Mouse (Mus musculus): ENCODE measurements around the gene Marcksl1.
A peak's percentile ranks its signal among the peaks of the same experiment; 100 is the strongest.
"Not testable (repeated sequence)": the region's sequence is repeated elsewhere in the genome, so short reads cannot be mapped to it uniquely, and the experiment has no call there.

The Marcksl1 gene

GRCm38 (mm10) chr4:129509650-129510049, 3.7 kb upstream of the Marcksl1 start:
- DNase-seq (ENCODE audit: low spot score) = no peak

GRCm38 (mm10) chr4:129510723-129511412, 2.5 kb upstream of the Marcksl1 start:
- DNase-seq (ENCODE audit: low spot score) = no peak

GRCm38 (mm10) chr4:129511413-129512096, 1.8 kb upstream of the Marcksl1 start:
- no peak for DNase-seq (ENCODE audit: low spot score)

GRCm38 (mm10) chr4:129513891-129514290, 510 bp downstream of the Marcksl1 start:
- DNase-seq (ENCODE audit: low spot score) = no peak

- DNase-seq (ENCODE audit: low spot score) = peak; percentile 59
Observed at GRCm38 (mm10) chr4:129514300-129514898, 1.0 kb downstream of the Marcksl1 start.

- no peak for DNase-seq (ENCODE audit: low spot score)
Observed at GRCm38 (mm10) chr4:129516925-129517324, 3.5 kb downstream of the Marcksl1 start.

GRCm38 (mm10) chr4:129518519-129518918, 5.1 kb downstream of the Marcksl1 start:
- DNase-seq (ENCODE audit: low spot score) = no peak

GRCm38 (mm10) chr4:129525338-129525737, 12.0 kb downstream of the Marcksl1 start:
- DNase-seq (ENCODE audit: low spot score) = no peak

- peak; percentile 67 for DNase-seq (ENCODE audit: low spot score)
Observed at GRCm38 (mm10) chr4:129525889-129526288, 12.5 kb downstream of the Marcksl1 start.

GRCm38 (mm10) chr4:129528901-129529300, 15.5 kb downstream of the Marcksl1 start:
- peak; percentile 28 for DNase-seq (ENCODE audit: low spot score)

GRCm38 (mm10) chr4:129540012-129540411, 26.6 kb downstream of the Marcksl1 start:
- no peak for DNase-seq (ENCODE audit: low spot score)

GRCm38 (mm10) chr4:129541868-129542591, 28.6 kb downstream of the Marcksl1 start:
- peak; percentile 46 for DNase-seq (ENCODE audit: low spot score)

- DNase-seq (ENCODE audit: low spot score) = peak; percentile 99
Observed at GRCm38 (mm10) chr4:129542592-129543141, 29.3 kb downstream of the Marcksl1 start, which contains the start of gene Hdac1. Gene Hdac1 (minus strand): TSS chr4:129542713.

- no peak for DNase-seq (ENCODE audit: low spot score)
Observed at GRCm38 (mm10) chr4:129544106-129544505, 30.7 kb downstream of the Marcksl1 start.

- not testable (repeated sequence) for DNase-seq (ENCODE audit: low spot score)
Observed at GRCm38 (mm10) chr4:129547631-129548030, 34.2 kb downstream of the Marcksl1 start.

GRCm38 (mm10) chr4:129549306-129549705, 35.9 kb downstream of the Marcksl1 start:
- DNase-seq (ENCODE audit: low spot score) = no peak

- peak; percentile 41 for DNase-seq (ENCODE audit: low spot score)
Observed at GRCm38 (mm10) chr4:129550295-129550694, 36.9 kb downstream of the Marcksl1 start.

- not testable (repeated sequence) for DNase-seq (ENCODE audit: low spot score)
Observed at GRCm38 (mm10) chr4:129554512-129554911, 41.1 kb downstream of the Marcksl1 start.

- peak; percentile 18 for DNase-seq (ENCODE audit: low spot score)
Observed at GRCm38 (mm10) chr4:129555421-129555861, 42.1 kb downstream of the Marcksl1 start.

GRCm38 (mm10) chr4:129555862-129556531, 42.6 kb downstream of the Marcksl1 start:
- DNase-seq (ENCODE audit: low spot score) = no peak

- peak; percentile 91 for DNase-seq (ENCODE audit: low spot score)
Observed at GRCm38 (mm10) chr4:129556532-129557223, 43.3 kb downstream of the Marcksl1 start.
